Mouse (Mus musculus) forebrain, postnatal 0 days (tissue): ENCODE data around the gene Mmp10. TPM values are rescaled to one million over a fixed set of nuclear protein-coding genes. Genes with fewer than 3 reads are reported as not detected.

Experiments
- ATAC-seq: fragments of 200-750 bp; cut with Nextera tagmentation; 2 replicates; pipeline ENCODE4 v1.8.0; 2017; ENCODE audit warnings: mild to moderate bottlenecking, moderate library complexity
- DNase-seq: peaks from one replicate; pipeline ENCODE4 v3.0.0-alpha.2; 2015
- H3K27ac ChIP-seq: fragments of 300-500 bp; sonication (generic); 2 replicates; pipeline ENCODE4 v1.5.1; 2014; ENCODE audit warnings: low read depth, mild to moderate bottlenecking, antibody characterized with exemption, low read length, moderate library complexity, mixed read lengths
- H3K27me3 ChIP-seq: fragments of 300-500 bp; sonication (generic); 2 replicates; pipeline ENCODE4 v1.6.1; 2014; ENCODE audit warnings: mild to moderate bottlenecking, low read length, mixed read lengths; ENCODE audit not compliant: insufficient read depth
- H3K36me3 ChIP-seq: fragments of 300-500 bp; sonication (generic); 2 replicates; pipeline ENCODE4 v1.6.1; 2014; ENCODE audit warnings: mild to moderate bottlenecking, moderate library complexity; ENCODE audit not compliant: insufficient read depth
- H3K4me1 ChIP-seq: fragments of 300-500 bp; sonication (generic); 2 replicates; pipeline ENCODE4 v1.6.1; 2014; ENCODE audit warnings: antibody characterized with exemption; ENCODE audit not compliant: insufficient read depth
- H3K4me2 ChIP-seq: fragments of 300-500 bp; sonication (generic); 2 replicates; pipeline ENCODE4 v1.6.1; 2014; ENCODE audit warnings: low read depth, mild to moderate bottlenecking, moderate library complexity
- H3K4me3 ChIP-seq: fragments of 300-500 bp; sonication (generic); 2 replicates; pipeline ENCODE4 v1.5.1; 2014; ENCODE audit warnings: low read depth, low read length, mixed read lengths
- H3K9ac ChIP-seq: fragments of 300-500 bp; sonication (generic); 2 replicates; pipeline ENCODE4 v1.6.1; 2014; ENCODE audit warnings: mild to moderate bottlenecking
- H3K9me3 ChIP-seq: fragments of 300-500 bp; sonication (generic); 2 replicates; pipeline ENCODE4 v1.6.1; 2016; ENCODE audit warnings: low read length
- CTCF ChIP-seq: sonication (generic); IDR thresholded peaks from 2 replicates; pipeline ENCODE4 v1.5.1; 2016; ENCODE audit warnings: antibody characterized with exemption, control low read depth, low read depth
- WGBS: fragments of 180-500 bp; shearing (Covaris S2); extraction: QIAGEN DNeasy Blood & Tissue Kit; methylation state at CpG from one replicate; pipeline ENCODE4 v1.1.7; 2014; 5-methylcytosine and 5-hydroxymethylcytosine counted together
- polyA plus RNA-seq: library from polyadenylated mRNA; unstranded; fragments of >200 nt; fragmentation: Nextera tagmentation; extraction: Ambion mirVana; gene quantifications from 2 replicates; pipeline ENCODE4 v1.2.1, GENCODE M21; 2015
- total RNA-seq: library from RNA; depleted of rRNA; stranded (reverse); fragments of >200 nt; gene quantifications from 2 replicates; pipeline ENCODE4 v1.2.3, GENCODE M21; 2014; rRNA removed

The Mmp10 gene
- total and polyA plus RNA-seq, 2 experiments from 2014 or later, result not detected

DNA sequence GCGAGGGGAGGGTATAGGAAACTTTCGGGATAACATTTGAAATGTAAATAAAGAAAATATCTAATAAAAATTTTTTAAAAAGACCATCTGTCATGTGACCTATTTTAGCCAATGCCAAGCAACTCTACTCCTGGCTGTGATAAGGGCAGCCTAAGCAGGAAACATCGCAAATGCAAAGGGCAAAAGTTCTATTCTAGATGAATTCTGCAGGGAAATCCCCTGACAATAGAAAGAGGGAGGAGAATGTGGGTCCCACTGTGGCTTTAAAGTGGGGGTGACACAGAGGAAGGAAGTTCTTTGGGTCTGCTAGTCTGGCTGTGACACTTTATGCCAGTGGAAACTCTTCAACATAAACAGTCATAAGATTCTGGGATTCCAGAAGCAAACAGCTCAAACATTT, 51.4 kb downstream of the Mmp10 start:
- H3K9me3 ChIP-seq, result no peaks in the 10 kb centered on the region

GRCm38 (mm10) chr9:7554382-7554781, 52.2 kb downstream of the Mmp10 start:
- peak; percentile 38 for TF ChIP-seq CTCF
- H3K27ac ChIP-seq, result no peak overlapping the region
- WGBS, result 52% methylated on average over 3 of the region's 3 CpGs
- no peak overlapping the region for H3K9ac ChIP-seq
- no peaks in the 10 kb centered on the region for H3K27me3 ChIP-seq
- no peaks in the 10 kb centered on the region for H3K9me3 ChIP-seq
- DNase-seq (no peak), ATAC-seq (no peak)
- no peak overlapping the region for H3K4me3 ChIP-seq
- no peaks in the 10 kb centered on the region for H3K4me1 ChIP-seq
- no peaks in the 10 kb centered on the region for H3K36me3 ChIP-seq
- no peak overlapping the region for H3K4me2 ChIP-seq

More for the DNA sequence above, 51.4 kb downstream of the Mmp10 start:
- H3K27ac ChIP-seq, result no peak overlapping the region
- 89% methylated on average over 3 of the region's 3 CpGs for WGBS
- TF ChIP-seq CTCF, result no peak
- H3K9ac ChIP-seq, result no peak overlapping the region
- no peak overlapping the region for H3K4me3 ChIP-seq
- DNase-seq (no peak), ATAC-seq (no peak)
- H3K27me3 ChIP-seq, result no peaks in the 10 kb centered on the region
- H3K4me1 ChIP-seq, result no peaks in the 10 kb centered on the region
- H3K4me2 ChIP-seq, result no peak overlapping the region
- no peaks in the 10 kb centered on the region for H3K36me3 ChIP-seq

GRCm38 (mm10) chr9:7558221-7559017, 56.3 kb downstream of the Mmp10 start, which contains the start of gene Mmp8:
Gene Mmp8, plus strand, starts transcription at chr9:7558456.
- DNase-seq (no peak), ATAC-seq (no peak)
- H3K4me1 ChIP-seq, result no peaks in the 10 kb centered on the region
- H3K4me3 ChIP-seq, result no peak within 1 kb of the TSS
- no peak within 1 kb of the TSS for H3K9ac ChIP-seq
- TF ChIP-seq CTCF, result no peak
- no peaks in the 10 kb centered on the region for H3K27me3 ChIP-seq
- H3K9me3 ChIP-seq, result no peaks in the 10 kb centered on the region
- H3K27ac ChIP-seq, result no peak within 1 kb of the TSS
- WGBS, result 85% methylated on average over 8 of the region's 8 CpGs
- no peaks in the 10 kb centered on the region for H3K36me3 ChIP-seq
- no peak within 1 kb of the TSS for H3K4me2 ChIP-seq

Other genes with a start within 250 kb of the Mmp10 start
- gene Mmp13, start 229.8 kb upstream of the Mmp10 start, total RNA-seq, result 0.08 and 3.2 TPM in 2 replicates
- gene Mmp13, start 229.8 kb upstream of the Mmp10 start, polyA plus RNA-seq, result 0.05 TPM in 1 of 2 replicates, not detected in the other
- 0.62 TPM in 1 of 2 replicates, not detected in the other for gene Mmp12, start 158.0 kb upstream of the Mmp10 start, total RNA-seq
- not detected in 2 replicates for gene Mmp12, start 158.0 kb upstream of the Mmp10 start, polyA plus RNA-seq
- gene Mmp1b, start 114.3 kb upstream of the Mmp10 start, total RNA-seq, result not detected in 2 replicates
- gene Mmp1b, start 114.3 kb upstream of the Mmp10 start, polyA plus RNA-seq, result not detected in 2 replicates
- gene Mmp3, start 56.5 kb upstream of the Mmp10 start, total RNA-seq, result not detected in 2 replicates
- gene Mmp3, start 56.5 kb upstream of the Mmp10 start, polyA plus RNA-seq, result not detected in 2 replicates
- 0.90 TPM in 1 of 2 replicates, not detected in the other for gene Mmp8, start 56.1 kb downstream of the Mmp10 start, total RNA-seq
- gene Mmp8, start 56.1 kb downstream of the Mmp10 start, polyA plus RNA-seq, result 0.10 and 0.19 TPM in 2 replicates
- not detected in 2 replicates for gene Mmp27, start 69.0 kb downstream of the Mmp10 start, total RNA-seq
- gene Mmp27, start 69.0 kb downstream of the Mmp10 start, polyA plus RNA-seq, result not detected in 2 replicates
- not detected in 2 replicates for gene Mmp20, start 125.9 kb downstream of the Mmp10 start, total RNA-seq
- not detected in 2 replicates for gene Mmp20, start 125.9 kb downstream of the Mmp10 start, polyA plus RNA-seq
- not detected in 2 replicates for gene Mmp7, start 189.7 kb downstream of the Mmp10 start, total RNA-seq
- gene Mmp7, start 189.7 kb downstream of the Mmp10 start, polyA plus RNA-seq, result not detected in 2 replicates